Mouse (Mus musculus) liver, adult 2 months (tissue): ENCODE data around the gene Med24.

Experiments used
- CTCF ChIP-seq: fragments of 200-500 bp; IDR thresholded peaks from 2 replicates; pipeline ENCODE4 v1.5.1; 2011; ENCODE audit warnings: low read depth, low read length, control low read depth
- POLR2A ChIP-seq: fragments of 200-500 bp; IDR thresholded peaks from 2 replicates; pipeline ENCODE4 v1.6.1; 2011; ENCODE audit warnings: low read length, control low read depth; ENCODE audit not compliant: insufficient read depth; ENCODE audit errors: extremely low read depth

GRCm38 (mm10) chr11:98695408-98695807 is 33.8 kb downstream of the Med24 start:
- TF ChIP-seq POLR2A (no peak), CTCF (no peak)
